Mouse (Mus musculus): ENCODE measurements at regions not wholly inside any gene's neighbourhood (a gene's known extent, or its start where the extent isn't known, plus 50 kb on each side); places are given as distances from the start of the nearest gene placed in this dataset.

GRCm38 (mm10) chr9:61289117-61289516, 83.0 kb upstream of the Tle3 start:
- Histone ChIP-seq H3K36me3 (no peaks in the 10 kb centered on the region), H3K9ac (no peak overlapping the region), H3K4me2 (no peak overlapping the region), H3K27me3 (replicated peaks) (peaks cover 94% of the 10 kb centered on the region), H3K9me3 (peaks cover 6% of the 10 kb centered on the region), H3K4me3 (no peak overlapping the region), H3K4me1 (no peaks in the 10 kb centered on the region), H3K27ac (replicated peaks) (no peak overlapping the region)
- no peak for ATAC-seq (ENCODE audit: extremely low read depth, insufficient number of reproducible peaks, low FRiP score, low TSS enrichment)
- 50% methylated on average over 12 of the region's 12 CpGs for WGBS

DNA sequence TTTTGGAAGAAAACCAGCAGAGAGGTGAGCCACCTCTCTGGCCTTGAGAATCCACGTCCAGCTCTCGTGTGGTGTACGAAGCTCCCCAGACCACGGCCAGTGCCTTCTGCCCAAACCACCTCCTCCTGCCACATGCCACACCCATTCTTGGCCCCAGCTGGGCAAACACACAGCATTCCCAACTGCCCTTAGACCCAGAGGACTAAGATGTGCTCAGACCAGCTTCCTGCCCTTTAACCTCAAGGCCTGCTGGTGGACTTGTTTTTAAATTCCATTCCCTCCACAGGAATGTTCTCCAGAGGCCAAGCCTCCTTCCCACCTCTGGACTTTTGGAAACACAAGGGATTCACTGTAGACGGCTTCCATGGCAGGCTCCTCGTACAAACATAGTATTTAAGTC, 82.5 kb upstream of the Tle3 start:
- H3K4me3 ChIP-seq, result no peak overlapping the region
- ATAC-seq (ENCODE audit: extremely low read depth, insufficient number of reproducible peaks, low FRiP score, low TSS enrichment), result no peak
- peaks cover 6% of the 10 kb centered on the region for H3K9me3 ChIP-seq
- 54% methylated on average over 6 of the region's 6 CpGs for WGBS
- no peaks in the 10 kb centered on the region for H3K4me1 ChIP-seq
- no peak overlapping the region for H3K9ac ChIP-seq
- H3K27me3 ChIP-seq (replicated peaks), result peaks cover 94% of the 10 kb centered on the region
- no peak overlapping the region for H3K4me2 ChIP-seq
- no peaks in the 10 kb centered on the region for H3K36me3 ChIP-seq
- no peak overlapping the region for H3K27ac ChIP-seq (replicated peaks)

- no peak for ATAC-seq (ENCODE audit: extremely low read depth, insufficient number of reproducible peaks, low FRiP score, low TSS enrichment)
- Histone ChIP-seq H3K36me3 (no peaks in the 10 kb centered on the region), H3K27ac (replicated peaks) (no peak overlapping the region), H3K4me2 (no peak overlapping the region), H3K27me3 (replicated peaks) (peaks cover 94% of the 10 kb centered on the region), H3K4me1 (no peaks in the 10 kb centered on the region), H3K4me3 (no peak overlapping the region), H3K9ac (no peak overlapping the region), H3K9me3 (peaks cover 11% of the 10 kb centered on the region; the same call in 1 of the 2 replicates)
- 56% methylated on average over 1 of the region's 1 CpGs for WGBS
Measured at GRCm38 (mm10) chr9:61291646-61292045, 80.5 kb upstream of the Tle3 start.

DNA sequence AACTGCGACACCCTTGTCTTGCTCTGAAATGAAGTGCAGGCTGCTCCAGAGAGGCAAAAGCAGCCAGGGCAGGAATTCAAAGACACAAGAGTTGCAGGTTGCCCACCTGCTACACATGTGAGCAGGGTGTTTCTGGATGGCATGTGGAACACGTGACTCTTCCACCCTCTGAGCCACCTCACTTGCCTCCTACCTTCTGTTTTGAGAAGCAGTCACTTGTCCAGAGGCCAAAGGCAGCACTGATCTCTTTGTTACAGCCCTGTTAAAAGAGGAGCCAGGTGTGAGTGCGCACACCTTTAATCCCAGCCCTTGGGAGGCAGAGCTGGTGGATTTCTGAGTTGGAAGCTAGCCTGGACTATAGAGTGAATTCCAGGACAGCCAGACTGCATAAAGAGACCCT, 79.7 kb upstream of the Tle3 start:
- no peaks in the 10 kb centered on the region for H3K36me3 ChIP-seq
- H3K4me2 ChIP-seq, result no peak overlapping the region
- H3K9ac ChIP-seq, result no peak overlapping the region
- H3K9me3 ChIP-seq, result peaks cover 11% of the 10 kb centered on the region; the same call in 1 of the 2 replicates
- no peak for ATAC-seq (ENCODE audit: extremely low read depth, insufficient number of reproducible peaks, low FRiP score, low TSS enrichment)
- no peaks in the 10 kb centered on the region for H3K4me1 ChIP-seq
- H3K4me3 ChIP-seq, result no peak overlapping the region
- H3K27ac ChIP-seq (replicated peaks), result no peak overlapping the region
- WGBS, result 68% methylated on average over 3 of the region's 3 CpGs
- peaks cover 96% of the 10 kb centered on the region for H3K27me3 ChIP-seq (replicated peaks)

- H3K9ac ChIP-seq, result no peak overlapping the region
- no peaks in the 10 kb centered on the region for H3K4me1 ChIP-seq
- peaks cover 100% of the 10 kb centered on the region for H3K27me3 ChIP-seq (replicated peaks)
- H3K9me3 ChIP-seq, result 0 out of 2 replicates have a peak, but pooled peaks cover 5% of the 10 kb centered on the region
- H3K27ac ChIP-seq (replicated peaks), result no peak overlapping the region
- ATAC-seq (ENCODE audit: extremely low read depth, insufficient number of reproducible peaks, low FRiP score, low TSS enrichment), result no peak
- WGBS, result 41% methylated on average over 11 of the region's 11 CpGs
- no peak overlapping the region for H3K4me2 ChIP-seq
- H3K4me3 ChIP-seq, result no peak overlapping the region
- no peaks in the 10 kb centered on the region for H3K36me3 ChIP-seq
Measured at GRCm38 (mm10) chr9:61293223-61293985, 78.8 kb upstream of the Tle3 start.

DNA sequence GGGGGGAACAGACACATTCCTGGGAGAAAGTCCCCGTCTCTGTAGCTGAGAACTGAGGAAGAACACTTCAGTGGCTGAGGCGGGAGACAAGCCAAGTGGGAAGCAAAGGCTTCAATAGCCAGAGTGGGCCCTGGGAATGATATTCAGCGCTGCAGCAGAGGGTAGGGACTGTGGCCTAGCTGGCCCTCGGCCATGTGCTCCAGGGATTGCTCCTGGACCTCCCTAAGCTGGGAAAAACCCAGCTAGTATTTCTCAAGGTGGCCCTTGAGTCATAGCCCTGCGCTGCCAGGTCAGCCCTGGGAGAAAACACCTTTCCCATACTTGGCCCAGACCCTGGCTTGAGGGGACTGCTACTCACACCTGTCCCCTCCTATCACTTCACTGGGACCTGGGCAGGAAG, 77.2 kb upstream of the Tle3 start:
- Histone ChIP-seq H3K36me3 (no peaks in the 10 kb centered on the region), H3K9me3 (0 out of 2 replicates have a peak, but pooled peaks cover 5% of the 10 kb centered on the region), H3K4me1 (no peaks in the 10 kb centered on the region), H3K27ac (replicated peaks) (no peak overlapping the region), H3K4me2 (no peak overlapping the region), H3K27me3 (replicated peaks) (peaks cover 99% of the 10 kb centered on the region), H3K9ac (no peak overlapping the region), H3K4me3 (no peak overlapping the region)
- no peak for ATAC-seq (ENCODE audit: extremely low read depth, insufficient number of reproducible peaks, low FRiP score, low TSS enrichment)
- WGBS, result 61% methylated on average over 5 of the region's 5 CpGs

- WGBS, result 92% methylated on average over 9 of the region's 9 CpGs
- Histone ChIP-seq H3K27ac (replicated peaks) (no peak overlapping the region), H3K4me3 (no peak overlapping the region), H3K36me3 (no peaks in the 10 kb centered on the region), H3K4me1 (no peaks in the 10 kb centered on the region), H3K9me3 (0 out of 2 replicates have a peak, but pooled peaks cover 5% of the 10 kb centered on the region), H3K27me3 (replicated peaks) (peaks cover 99% of the 10 kb centered on the region), H3K9ac (no peak overlapping the region), H3K4me2 (no peak overlapping the region)
- no peak for ATAC-seq (ENCODE audit: extremely low read depth, insufficient number of reproducible peaks, low FRiP score, low TSS enrichment)
Measured at GRCm38 (mm10) chr9:61296311-61296947, 75.7 kb upstream of the Tle3 start.

GRCm38 (mm10) chr9:61297385-61297784, 74.8 kb upstream of the Tle3 start:
- 61% methylated on average over 4 of the region's 4 CpGs for WGBS
- H3K36me3 ChIP-seq, result no peaks in the 10 kb centered on the region
- H3K9ac ChIP-seq, result no peak overlapping the region
- H3K27me3 ChIP-seq (replicated peaks), result peaks cover 98% of the 10 kb centered on the region
- no peak for ATAC-seq (ENCODE audit: extremely low read depth, insufficient number of reproducible peaks, low FRiP score, low TSS enrichment)
- H3K9me3 ChIP-seq, result 0 out of 2 replicates have a peak, but pooled peaks cover 5% of the 10 kb centered on the region
- H3K4me3 ChIP-seq, result no peak overlapping the region
- no peaks in the 10 kb centered on the region for H3K4me1 ChIP-seq
- no peak overlapping the region for H3K27ac ChIP-seq (replicated peaks)
- no peak overlapping the region for H3K4me2 ChIP-seq

DNA sequence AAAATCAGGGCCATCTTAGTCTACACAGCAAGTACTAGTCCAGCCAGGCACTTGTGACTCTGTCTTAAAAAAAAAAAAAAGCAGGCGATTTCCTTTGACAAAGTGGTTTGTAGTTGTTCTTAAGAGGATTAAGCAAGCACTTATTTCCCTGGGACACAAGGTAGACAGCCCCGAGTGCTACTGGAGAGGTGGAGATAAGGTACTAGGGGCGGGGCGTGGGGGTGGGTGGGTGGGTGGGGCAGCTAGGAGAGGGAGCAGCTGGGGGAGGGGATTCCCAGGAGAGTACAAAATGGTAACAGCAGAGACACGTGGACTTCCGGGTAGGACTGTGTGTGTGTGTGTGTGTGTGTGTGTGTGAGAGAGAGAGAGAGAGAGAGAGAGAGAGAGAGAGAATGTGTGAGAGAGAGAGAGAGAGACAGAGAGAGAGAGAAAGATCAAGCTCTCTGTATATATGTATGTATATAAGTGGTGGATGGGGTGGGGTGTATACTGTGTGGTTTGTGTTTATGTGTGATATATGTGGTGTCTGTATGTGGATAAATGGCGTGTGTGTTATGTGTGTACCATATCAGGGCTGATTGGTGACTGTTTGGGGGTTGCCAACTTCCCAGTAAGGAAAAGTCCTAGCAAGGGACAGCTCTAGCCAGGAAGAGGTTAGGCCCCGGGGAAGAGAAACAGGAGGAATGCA, 72.1 kb upstream of the Tle3 start:
- no peaks in the 10 kb centered on the region for H3K4me1 ChIP-seq
- no peak for ATAC-seq (ENCODE audit: extremely low read depth, insufficient number of reproducible peaks, low FRiP score, low TSS enrichment)
- no peak overlapping the region for H3K4me2 ChIP-seq
- no peak overlapping the region for H3K27ac ChIP-seq (replicated peaks)
- H3K9ac ChIP-seq, result no peak overlapping the region
- H3K4me3 ChIP-seq, result no peak overlapping the region
- H3K27me3 ChIP-seq (replicated peaks), result peaks cover 97% of the 10 kb centered on the region
- 26% methylated on average over 8 of the region's 8 CpGs for WGBS
- H3K36me3 ChIP-seq, result no peaks in the 10 kb centered on the region
- H3K9me3 ChIP-seq, result 0 out of 2 replicates have a peak, but pooled peaks cover 5% of the 10 kb centered on the region

GRCm38 (mm10) chr9:61301070-61301469, 71.1 kb upstream of the Tle3 start:
- Histone ChIP-seq H3K4me3 (no peak overlapping the region), H3K27me3 (replicated peaks) (peaks cover 97% of the 10 kb centered on the region), H3K9me3 (0 out of 2 replicates have a peak, but pooled peaks cover under 1% of the 10 kb centered on the region), H3K36me3 (no peaks in the 10 kb centered on the region), H3K9ac (no peak overlapping the region), H3K4me2 (no peak overlapping the region), H3K27ac (replicated peaks) (no peak overlapping the region), H3K4me1 (no peaks in the 10 kb centered on the region)
- ATAC-seq (ENCODE audit: extremely low read depth, insufficient number of reproducible peaks, low FRiP score, low TSS enrichment), result no peak
- 82% methylated on average over 8 of the region's 8 CpGs for WGBS

DNA sequence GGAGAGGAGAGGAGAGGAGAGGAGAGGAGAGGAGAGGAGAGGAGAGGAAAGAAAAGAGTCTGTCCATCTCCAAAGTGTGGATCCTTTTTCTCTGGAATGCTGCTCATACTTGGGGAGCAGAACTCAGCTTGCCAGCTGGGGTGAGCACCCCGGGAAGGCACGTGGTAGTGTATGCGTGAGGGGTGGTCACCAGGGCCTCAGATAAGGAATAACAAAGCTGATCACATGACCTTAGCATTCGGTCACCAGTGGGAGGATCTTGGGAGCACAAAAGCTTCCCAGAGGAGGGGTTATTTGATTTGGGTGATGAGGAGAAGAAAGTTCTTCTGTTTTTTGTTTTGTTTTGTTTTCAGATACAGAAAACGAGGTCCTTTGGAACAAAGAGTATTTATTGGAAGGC, 69.4 kb upstream of the Tle3 start:
- no peaks in the 10 kb centered on the region for H3K4me1 ChIP-seq
- peaks cover 97% of the 10 kb centered on the region for H3K27me3 ChIP-seq (replicated peaks)
- no peaks in the 10 kb centered on the region for H3K9me3 ChIP-seq
- 10% methylated on average over 5 of the region's 5 CpGs for WGBS
- H3K36me3 ChIP-seq, result no peaks in the 10 kb centered on the region
- no peak for ATAC-seq (ENCODE audit: extremely low read depth, insufficient number of reproducible peaks, low FRiP score, low TSS enrichment)
- no peak overlapping the region for H3K4me2 ChIP-seq
- no peak overlapping the region for H3K4me3 ChIP-seq
- no peak overlapping the region for H3K9ac ChIP-seq
- H3K27ac ChIP-seq (replicated peaks), result no peak overlapping the region

Measured in heart, embryonic 13.5 days (tissue).